Mouse (Mus musculus) spleen, adult 18-20 months (tissue): ENCODE results near the gene Atf3.

Experiments used
- DNase-seq, 2 experiments: peaks; one replicate each; pipeline ENCODE4 v3.0.0; 2022; ENCODE audit warnings: mixed read lengths in 2 of 2

Gene Atf3

DNA sequence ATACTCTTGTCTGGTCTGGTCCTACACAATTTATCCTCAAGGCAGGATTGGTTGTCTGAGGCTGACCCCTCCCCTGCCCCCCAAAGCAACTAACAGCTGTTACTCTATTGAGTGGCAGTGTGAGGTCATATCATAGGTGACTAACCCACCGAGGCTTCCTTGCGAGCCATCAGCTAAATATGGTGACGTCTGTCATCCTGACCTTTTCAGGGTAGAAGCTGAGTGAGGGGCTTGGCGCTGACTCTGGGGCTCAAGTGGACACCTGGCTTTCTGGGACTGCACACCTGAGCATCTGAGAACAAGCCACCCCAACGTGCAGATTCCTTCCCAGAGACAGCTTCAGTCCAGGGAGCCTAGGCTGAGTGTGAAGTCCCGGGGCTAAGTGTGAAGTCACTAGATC, at the start of gene Atf3:
Gene Atf3 (minus strand): TSS at position 101 of the 400 bp plus-strand sequence.
- DNase-seq = no peak

DNA sequence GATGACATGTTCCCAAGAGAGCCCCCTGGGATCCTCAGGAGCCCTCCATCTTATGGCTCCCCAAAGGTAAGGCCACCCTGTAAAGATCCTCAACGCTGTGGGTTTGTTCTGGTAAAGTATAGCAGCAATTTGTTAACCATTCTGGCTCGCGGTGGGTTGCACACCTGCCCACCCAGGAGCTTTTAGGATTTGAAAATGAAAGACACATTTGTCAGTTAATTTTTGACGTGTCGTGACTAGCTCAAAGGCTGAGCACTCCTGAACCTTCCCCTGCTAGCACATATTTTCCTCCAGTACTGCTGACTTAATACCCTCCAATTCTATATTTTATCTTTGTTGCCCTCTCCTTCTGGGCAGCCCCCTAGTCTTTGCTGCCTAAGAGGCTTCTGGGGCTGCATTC, 49.3 kb upstream of the Atf3 start:
- DNase-seq = no peak

DNA sequence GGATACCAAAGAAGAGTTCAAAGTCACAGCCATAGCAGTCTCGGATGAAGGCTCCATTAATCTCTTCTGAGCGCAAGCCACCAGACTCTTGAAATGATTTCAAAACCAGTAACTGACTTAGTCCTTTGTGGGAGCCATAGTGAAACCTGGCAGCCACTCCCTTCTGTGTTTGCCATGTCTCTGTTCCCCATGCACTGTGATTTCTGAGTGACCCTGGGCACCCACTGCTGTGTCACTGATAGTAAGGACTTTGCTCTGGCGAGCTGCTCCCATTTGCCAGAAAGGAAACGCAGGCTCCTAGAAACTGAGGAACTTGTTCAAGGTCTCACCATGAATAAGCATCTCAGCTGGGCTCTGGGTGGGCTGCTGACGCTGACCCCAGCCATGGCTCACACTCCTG, 45.6 kb upstream of the Atf3 start:
- DNase-seq = no peak

DNA sequence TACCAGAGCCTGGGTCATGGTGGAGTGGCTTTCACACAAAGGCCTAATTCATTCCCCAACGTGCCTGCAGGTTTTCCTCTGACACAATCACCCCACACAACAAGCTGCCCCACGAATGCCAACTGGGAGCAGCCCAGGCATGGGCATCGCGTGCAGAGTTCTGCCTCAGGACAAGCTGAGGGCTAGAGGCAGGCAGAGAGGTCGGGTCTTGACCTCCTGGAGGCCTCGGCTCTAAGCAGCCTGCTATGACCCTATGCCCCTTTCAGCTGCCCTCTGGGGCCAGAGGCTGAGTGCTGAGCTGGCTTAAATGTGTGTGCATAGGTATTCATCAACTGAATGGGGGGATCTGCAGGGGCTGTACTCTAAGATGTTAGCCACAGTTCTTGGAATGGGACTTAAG, 44.0 kb upstream of the Atf3 start:
- DNase-seq = no peak

DNA sequence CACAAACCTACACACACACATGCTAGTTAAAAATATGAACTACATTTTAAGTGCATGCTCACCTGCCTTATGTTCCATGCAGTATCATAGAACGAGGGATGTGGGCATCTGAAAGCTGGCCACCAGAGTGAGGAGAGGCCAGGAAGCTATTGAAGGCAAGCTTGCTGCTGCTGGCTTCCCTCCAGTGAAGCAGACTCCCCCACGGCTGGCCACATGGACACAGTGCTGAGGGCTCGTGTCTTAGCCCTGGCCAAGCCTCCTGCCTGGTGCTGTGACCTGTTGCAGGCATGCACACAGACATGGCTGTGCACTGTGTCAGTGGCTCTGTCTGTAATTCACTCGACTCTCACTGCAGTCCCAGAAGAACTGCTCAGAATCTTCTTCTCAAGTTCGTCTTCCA, 41.8 kb upstream of the Atf3 start:
- DNase-seq = no peak

DNA sequence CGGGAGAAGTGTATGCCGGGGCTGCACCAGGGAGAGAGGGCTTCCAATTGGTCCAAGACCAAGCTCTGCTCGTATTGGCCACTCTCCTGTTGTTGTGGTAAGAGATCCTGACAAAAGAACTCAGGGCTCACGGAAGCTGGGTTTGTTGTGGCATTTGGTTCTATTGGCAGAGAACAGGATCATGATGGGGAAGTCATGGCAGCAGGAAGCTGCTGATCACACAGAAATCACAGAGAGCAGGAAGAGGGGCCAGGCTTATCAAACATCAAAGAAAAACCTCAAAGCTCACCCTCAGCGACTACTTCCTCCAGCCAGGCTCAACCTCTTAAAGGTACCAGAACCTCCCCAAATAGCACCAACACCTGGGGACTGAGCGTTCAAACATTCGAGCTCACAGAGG, 41.3 kb upstream of the Atf3 start:
- DNase-seq = no peak

DNA sequence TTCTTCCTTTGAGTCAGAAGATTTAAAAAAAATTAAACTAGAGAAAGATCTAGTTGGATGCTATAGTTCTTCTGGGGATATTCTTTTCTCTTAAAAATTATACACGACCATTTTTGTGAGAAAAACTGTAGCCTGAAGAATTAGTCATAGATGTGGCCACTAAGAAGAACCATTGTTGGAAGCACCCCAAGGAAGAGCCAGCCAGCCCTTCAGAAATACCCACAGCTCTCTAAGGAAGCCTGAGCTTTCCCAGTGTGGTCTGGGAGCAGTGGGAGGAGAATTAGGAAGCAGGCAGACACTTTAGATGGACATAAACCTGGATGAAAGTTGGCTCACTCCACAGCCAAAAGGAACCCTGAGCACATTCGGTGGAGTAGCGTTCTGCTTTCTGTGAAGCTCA, 40.7 kb upstream of the Atf3 start:
- no peak for DNase-seq

DNA sequence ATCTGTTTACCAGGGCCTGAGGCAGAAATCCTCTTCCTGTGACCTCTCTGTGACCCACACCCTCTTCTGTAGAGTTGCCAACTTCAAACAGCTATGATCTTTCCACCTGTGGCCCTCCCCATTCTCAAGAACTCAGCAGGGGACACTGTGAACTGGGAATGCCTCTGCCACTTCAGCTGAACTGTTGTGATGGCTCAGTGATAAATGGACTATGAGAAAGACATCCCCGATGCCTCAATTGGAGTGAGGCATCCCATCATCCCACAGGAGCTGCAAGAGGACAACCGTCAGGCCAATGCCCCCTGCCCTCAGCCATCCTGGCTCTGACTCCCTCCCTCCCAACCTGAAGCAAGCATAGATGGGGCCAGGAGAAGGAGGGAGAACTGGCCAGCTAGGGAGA, 40.1 kb upstream of the Atf3 start:
- no peak for DNase-seq

DNA sequence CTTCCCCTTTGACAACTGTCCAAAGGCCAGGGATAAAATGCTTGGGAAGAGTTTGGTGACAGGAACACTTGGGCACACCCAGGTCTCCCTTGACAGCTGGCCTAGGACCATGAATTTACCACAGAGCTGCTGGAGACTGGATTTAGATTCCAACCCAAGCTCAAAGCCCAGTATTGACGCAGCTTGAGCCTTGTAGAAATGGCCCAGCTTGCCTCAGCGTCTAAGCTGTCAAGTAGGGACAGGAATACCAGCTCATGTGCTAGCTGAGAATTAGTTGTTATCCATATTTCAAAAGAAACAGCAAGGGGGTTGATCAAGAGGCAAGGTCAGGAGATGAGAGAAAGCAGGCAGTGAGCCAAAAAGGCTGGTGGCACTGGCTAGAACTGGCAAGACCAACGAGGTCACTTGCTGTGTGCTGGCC, 39.5 kb upstream of the Atf3 start:
- DNase-seq = no peak

DNA sequence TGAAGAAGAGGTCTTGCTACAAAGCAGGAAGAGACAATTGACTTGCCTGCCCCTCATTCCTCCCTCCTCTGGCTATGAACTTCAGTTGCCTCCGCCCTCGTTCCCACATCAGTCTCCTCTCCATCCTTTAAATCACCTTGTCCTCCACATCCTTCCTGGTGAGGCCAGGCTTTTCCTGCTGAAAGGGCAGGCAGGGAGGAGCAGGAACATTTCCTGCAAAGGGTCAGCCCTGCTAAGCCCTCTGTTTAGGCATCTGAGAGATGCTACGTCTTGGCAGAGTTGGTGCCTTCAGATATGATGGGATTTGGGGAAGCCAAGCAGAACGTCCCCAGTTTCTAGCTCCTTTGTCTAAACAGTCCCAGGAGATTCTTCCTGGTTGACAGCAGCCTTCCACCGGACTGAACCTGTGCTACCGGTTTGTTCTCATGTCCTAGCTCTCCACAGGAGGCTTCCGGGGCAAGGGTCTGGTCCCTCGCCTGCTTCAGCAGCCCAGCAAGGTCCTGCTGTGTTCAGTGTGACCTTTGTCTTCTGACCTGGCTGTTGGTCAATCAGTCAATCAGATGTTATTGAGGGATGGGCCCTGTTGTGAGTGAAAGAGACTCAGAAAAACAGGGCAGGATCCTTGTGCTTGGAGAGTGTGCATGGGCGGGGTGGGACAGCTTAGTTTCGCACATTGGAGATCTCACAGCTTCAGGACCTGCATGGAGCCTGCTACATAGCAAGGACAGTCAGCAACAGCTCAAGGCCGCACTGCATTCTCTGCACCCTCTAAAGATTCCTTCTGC, 38.9 kb upstream of the Atf3 start:
- no peak for DNase-seq

DNA sequence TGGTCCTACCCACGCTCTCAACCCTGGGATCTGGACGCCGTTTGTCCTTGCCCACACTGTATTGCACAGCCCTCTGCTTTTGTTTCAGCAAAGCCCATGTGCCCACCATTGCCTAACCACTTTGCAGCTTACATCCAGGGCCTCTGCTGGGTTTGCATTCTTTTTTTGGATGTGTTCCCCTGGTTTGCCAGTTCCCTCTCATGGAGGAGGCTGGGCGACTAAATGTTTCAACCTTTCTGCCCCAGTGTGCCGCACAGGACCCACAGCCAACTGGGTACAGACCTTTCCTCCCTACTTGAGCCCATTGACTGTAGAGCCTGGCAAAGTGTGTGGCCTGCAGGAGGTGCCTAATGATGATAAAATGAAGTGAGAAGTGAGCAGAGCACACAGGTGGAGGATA, 38.3 kb upstream of the Atf3 start:
- no peak for DNase-seq

DNA sequence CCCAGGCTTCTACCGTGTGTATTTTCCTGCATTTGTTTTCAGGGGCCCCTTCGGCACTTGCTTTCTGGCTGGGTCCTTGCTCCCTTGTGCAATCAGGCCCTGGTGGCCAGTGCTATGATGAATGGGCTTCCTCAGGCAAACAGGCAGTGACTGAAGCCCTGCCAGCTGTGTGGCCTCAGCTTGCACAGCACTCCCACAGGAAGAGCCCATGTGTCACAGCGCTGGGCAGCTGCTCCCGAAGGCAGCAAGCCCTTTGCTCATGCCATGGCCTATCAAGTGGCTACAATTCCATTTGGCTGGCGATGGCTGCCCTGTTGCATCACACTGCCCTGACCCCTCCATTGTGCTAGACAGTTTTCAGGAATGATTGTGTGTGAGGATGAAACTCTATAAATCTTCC, 36.6 kb upstream of the Atf3 start:
- no peak for DNase-seq

DNA sequence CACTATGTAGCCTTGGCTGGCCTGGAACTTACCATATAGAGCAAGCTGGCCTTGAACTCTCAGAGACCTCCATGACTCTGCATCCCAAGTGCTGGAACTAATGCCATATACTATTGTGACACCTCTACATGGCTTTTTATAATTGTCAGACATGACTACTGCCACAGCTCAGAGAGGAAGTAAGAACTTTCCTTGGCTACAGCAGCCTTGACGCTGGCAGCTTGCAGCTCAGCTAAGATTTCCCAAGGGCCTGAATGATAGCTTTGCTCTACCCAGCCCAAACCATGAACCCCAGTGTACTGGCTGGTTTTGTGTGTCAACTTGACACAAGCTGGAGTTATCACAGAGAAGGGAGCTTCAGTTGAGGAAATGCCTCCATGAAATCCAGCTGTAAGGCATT, 35.8 kb upstream of the Atf3 start:
- DNase-seq = no peak

DNA sequence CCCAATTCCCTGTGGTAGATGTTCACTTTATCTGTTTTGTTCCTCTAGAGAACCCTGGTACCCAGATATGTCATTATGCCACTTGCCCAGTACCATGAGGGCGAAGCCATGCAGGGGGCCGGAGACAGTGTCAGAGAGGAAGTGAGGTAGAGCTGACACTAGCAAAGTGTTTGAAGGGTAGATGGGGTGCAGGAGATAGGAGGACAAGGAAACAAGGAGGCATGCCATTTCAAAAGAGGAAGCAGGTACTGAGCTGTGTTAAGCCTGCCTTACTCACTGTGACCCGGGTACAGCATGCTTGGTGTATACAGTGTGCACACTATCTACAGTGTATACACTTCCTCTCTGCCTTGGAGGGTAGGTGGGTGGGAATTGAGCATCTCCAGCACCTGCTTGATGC, 32.1 kb upstream of the Atf3 start:
- DNase-seq = peak in 1 of 2 experiments; percentile 20

DNA sequence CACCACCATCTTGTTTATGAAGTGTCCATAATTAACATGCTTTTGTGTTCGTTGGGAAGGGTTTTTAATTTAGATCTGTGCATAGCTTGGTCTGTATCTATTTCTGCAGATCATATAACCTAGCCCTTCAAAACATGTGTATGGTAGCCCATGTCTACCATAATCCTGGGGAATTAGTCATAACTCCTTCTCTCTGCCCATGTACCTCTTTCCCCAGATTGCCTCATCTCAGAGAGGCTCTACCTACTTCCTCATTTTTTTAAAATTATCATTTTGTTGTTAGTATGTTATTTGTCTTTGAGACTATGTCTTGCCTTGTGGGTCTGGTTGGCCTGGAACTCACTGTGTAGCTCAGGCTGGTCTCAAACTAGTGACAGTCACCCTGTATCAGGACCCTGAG, 30.6 kb upstream of the Atf3 start:
- no peak for DNase-seq

DNA sequence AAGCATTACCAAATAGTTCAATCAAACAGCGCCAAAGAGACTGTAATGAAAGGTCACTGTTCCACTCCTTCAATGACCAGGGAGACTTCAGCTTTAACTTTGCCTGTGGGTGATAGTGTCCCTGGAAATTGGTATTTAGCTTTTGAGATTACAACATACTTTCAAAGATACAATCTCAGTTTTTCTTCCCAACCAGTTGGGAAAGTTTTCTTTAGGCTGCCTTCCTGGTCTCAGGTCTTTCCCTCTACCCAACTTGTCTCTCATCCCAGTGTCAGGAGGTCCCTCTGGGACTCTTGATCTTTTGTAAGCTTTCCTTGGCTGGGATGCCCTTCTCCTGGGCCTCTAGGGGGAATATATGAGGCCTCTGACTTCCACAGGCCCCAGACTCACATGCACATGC, 29.7 kb upstream of the Atf3 start:
- no peak for DNase-seq

DNA sequence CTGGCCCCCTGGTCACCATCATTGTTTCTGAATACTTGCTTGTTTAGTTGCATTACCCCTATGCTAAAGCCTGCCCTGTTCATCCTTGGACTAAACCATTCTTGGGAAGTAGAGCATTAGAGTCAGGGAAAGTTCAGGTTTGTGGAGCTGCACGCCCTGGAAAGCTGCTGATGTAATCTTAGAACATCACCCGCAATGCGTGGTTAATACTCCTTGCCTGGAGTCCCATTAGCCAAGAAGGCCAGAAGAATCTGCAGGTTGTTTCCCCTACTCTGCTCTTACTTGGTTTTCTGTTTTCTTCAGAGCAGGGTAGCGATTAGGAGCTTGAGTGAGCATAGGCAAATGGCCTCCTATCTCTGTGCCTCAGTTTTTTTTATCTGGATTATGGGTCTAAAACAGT, 26.0 kb upstream of the Atf3 start:
- DNase-seq = no peak

DNA sequence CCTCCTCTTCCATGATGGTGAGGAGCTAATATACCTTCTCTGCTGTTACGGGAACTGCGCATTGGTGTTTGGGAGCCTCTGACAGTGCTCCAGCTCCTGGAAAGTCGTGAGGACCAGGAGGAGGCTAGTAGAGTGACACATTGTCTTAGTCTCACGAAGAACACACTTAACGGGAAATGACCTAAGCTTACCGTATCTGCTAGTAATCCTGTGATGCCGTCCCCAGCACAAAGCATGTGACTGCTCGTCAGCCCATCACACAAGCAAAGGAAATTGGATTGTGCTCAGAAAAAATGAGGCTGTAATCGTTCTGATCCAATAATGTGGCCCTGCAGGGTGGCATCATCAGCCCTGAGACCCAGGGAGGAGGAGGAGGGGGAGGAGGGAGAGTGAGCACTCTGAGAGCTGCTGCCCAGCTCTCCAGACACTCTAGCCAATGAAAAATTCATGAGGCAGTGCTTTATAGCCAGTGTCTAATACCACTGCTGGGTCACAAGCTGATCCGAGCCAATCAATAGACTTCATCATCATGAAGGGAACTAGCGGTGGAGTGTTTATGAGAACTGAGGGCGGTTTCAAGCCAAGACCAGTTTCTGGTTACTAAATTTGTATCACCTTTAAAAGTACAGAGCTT, 24.3 kb upstream of the Atf3 start:
- DNase-seq = no peak

DNA sequence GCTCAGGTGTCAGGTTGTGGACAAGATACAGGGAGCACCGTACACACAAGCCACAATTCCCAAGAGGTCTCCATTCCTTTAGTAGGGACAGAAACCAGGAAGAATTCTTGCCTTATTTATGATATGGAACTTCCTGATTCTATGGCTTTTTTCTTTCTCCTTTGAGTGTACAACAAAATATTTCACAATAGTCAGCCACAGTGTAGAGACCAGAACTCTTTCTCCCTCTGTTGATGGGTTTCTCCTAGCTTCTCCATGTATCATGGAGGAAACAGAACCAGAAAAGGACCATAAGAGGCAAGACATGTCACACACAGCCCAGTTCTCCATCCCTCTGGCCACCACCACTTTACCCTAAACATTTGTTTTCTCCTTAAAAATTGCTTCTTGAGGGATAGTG, 23.7 kb upstream of the Atf3 start:
- no peak for DNase-seq

DNA sequence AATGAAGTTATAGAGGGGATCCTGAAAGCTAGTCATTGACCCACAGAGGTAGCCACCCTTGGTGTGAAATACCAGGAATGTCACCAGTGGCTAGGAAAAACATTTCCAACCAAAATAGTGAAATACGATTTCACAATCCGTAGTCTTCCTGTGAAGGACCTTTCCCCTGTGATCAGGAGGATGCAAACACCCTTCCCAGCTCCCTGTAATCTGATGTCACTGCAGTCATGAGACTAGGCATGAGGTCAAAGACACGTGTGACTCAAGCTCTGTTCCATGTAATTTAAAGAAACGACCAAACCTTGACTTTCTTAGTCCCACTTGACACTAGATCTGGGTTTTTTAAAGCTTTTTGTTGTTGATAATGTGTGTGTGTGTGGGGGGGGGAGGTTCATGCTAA, 21.8 kb upstream of the Atf3 start:
- no peak for DNase-seq

DNA sequence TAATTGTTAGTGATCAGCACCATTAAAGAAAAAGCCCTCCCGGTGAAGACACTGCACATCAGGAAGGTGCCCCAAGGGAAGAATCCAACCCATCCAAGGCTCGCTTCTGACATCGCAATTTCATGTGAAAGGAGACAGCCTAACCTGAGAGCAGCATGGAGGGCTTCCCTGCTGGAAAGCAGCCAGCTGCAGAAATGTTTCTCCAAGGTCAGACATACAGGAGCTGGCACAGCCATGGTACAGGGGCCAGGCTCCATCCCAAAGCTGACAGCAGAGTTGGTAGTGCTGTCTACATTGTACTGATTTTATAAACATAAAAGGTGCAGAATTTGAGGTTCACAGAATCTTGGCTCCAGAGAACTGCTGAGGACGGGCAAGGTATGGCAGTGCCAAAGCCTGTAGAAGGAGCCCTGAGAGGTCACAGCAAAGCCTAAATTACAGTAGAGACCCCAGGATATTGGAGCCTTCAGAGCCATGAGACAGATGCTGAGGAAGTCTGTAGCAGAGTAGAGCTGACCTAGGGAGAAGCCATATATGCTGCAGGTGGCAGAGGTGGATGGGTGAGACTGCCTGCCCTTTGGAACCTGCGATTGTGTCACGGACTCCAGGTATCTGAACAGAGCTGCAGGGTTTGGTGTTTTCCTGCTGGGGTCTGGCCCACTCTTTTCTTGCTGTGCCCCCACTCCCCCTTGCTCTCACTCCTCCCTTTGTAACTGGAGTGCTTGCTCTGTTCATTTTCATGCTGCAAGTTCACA, 18.1 kb upstream of the Atf3 start:
- DNase-seq = no peak

DNA sequence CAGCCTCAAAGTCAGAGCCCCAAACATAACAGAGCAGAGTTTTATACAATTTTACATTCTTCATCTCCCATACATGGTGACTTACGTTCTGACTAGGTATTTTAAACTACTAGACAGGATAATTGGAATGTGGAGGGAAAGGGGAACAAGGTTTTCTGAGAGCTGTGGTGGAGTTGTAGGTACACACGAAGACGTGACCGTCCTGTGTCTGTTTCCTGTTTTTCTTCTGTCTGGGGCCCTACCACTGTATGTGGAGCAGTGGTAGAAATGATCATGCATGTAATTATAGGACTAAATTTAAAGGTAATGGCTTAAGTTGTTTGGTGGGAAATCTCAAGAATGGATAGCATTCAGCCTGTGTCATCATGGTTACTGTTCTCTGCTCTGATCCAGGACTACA, 17.0 kb upstream of the Atf3 start:
- DNase-seq = no peak

DNA sequence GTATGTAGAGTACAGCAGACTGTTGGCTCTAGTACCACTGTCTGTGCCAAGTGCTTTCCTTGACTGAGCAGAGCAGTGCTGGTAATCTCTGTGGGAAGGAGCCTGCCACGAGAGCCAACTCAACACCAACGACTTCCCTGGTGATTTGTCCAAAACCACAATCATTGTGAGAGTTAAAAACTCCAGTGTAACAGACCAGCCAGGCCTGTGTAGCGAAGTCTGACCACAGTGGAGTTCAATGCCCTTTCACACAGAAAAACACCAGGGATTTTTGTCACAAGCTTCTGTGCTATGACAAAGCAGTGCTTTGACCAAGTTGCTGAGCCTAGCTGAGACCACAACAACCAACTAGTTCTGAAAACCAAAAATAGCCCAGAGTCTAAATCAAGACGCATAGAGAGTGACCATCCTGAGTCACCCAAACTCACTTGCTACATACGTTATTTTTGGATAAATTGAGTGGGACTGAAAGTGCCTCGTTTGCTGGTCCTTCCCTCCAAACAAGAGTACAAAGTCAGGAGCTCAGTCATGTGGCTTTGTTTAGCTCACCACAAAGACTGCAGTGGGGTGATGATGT, 12.6 kb upstream of the Atf3 start:
- no peak for DNase-seq

DNA sequence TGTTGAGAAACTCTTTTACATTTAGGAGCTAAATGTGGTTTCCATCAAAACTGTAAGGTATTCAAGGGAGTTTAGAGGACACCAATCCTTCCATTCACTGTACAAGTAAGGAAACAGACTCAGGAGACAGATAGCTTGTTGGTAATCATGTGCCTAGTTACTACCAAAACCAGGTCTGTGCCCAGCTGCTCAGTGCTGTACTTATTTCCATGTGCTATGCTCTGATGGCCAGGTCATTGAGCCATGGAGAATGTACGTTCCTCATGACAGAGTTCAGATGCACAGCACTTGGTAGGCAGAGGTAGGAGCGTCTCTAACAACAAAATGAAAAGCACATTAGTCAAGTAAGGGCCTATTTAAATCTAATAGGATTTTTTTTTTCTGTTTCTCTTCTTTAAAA, 8.7 kb upstream of the Atf3 start:
- no peak for DNase-seq
